In the genomic region with DNA sequence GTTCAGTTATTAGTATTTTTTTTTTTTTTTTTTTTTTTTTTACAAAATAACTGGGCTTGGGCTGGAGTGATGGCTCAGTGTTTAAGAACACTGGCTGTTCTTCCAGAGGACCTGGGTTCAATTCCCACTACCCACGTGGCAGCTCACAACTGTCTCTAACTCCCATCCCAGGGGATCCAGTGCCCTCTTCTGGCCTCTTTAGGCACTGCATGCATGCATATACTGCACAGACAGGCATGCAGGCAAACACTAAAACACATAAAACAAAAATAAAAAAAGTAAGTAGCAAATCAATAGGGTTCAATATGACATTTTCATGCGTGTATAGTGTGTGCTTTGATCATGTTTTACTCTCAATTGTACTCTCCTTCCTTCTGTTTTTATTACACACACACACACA, we compare ENCODE assay signal across 25 mouse cellular contexts. TPM values are rescaled to one million over a fixed set of nuclear protein-coding genes. Genes with fewer than 3 reads are reported as not detected.
DNase-seq lines count a peak whose midpoint lies in the region; ATAC-seq and TF ChIP-seq lines count a peak whose summit lies in the region.
"Had no signal": no experiment of that assay in that cellular context is flagged by ENCODE, and none has a peak within 500 bp of the region (broad histone marks: within the 10 kb centered on the region; RNA-seq: fewer than 3 reads in every experiment).

No protein-coding gene starts in this region.

- 94% methylated on average over 2 of the region's 2 CpGs for WGBS in kidney, adult 2 months
- 95% methylated on average over 2 of the region's 2 CpGs for WGBS in lung, postnatal 0 days

- H3K4me1 ChIP-seq in kidney, adult 2 months (ENCODE audit: control insufficient read depth, insufficient read depth, low read length), result no peaks in the 10 kb centered on the region
- no peaks in the 10 kb centered on the region for H3K4me1 ChIP-seq in lung, postnatal 0 days (ENCODE audit: insufficient read depth, low read depth, low read length)

- no peak overlapping the region for H3K4me2 ChIP-seq in lung, postnatal 0 days (replicated peaks; ENCODE audit: low read depth, low read length)
- H3K4me2 ChIP-seq: forebrain, embryonic 12.5 days; heart, embryonic 15.5 days; limb, embryonic 12.5 days had no signal

- no peak for TF ChIP-seq EP300 in lung, postnatal 0 days (IDR thresholded peaks at IDR 0.05)

- no peaks in the 10 kb centered on the region for H3K36me3 ChIP-seq in kidney, adult 2 months (ENCODE audit: control insufficient read depth, insufficient read depth, low read length)
- H3K36me3 ChIP-seq in lung, postnatal 0 days (ENCODE audit: insufficient read depth, low read length), result no peaks in the 10 kb centered on the region
- H3K36me3 ChIP-seq: embryonic facial prominence, embryonic 10.5 days; forebrain, embryonic 12.5 days; heart, embryonic 15.5 days; limb, embryonic 12.5 days; midbrain, embryonic 10.5 days had no signal

- no peak for TF ChIP-seq POLR2A in kidney, adult 2 months (IDR thresholded peaks at IDR 0.05; ENCODE audit: low read depth, low read length)

- DNase-seq in kidney, adult 2 months, result no peak
- DNase-seq in kidney, postnatal 4 days, result no peak
- DNase-seq in lung, postnatal 0 days (ENCODE audit: low spot score), result no peak
- DNase-seq in lung, postnatal 14 days, result no peak
- peak; percentile 46 for DNase-seq in ES-CJ7 (ENCODE audit: low read depth, low spot score)
- peak; percentile 49 for DNase-seq in ZHBTc4 (ENCODE audit: low read depth, low spot score)
- no peak for DNase-seq in ovary, postnatal 36 days (ENCODE audit: low spot score)
- no peak for DNase-seq in ovary, postnatal 10 days (ENCODE audit: low spot score)
- DNase-seq: adrenal gland, postnatal 25 days; cerebellum, adult 18-20 months; gastrocnemius, postnatal 10 days; heart, postnatal 4 days; kidney, adult 18-20 months; kidney, postnatal 14 days; lung, adult 18-20 months; right cerebral cortex, adult 18-20 months; thymus, adult 18-20 months had no signal

- H3K9me3 ChIP-seq in lung, postnatal 0 days (ENCODE audit: low read length), result no peaks in the 10 kb centered on the region
- H3K9me3 ChIP-seq: forebrain, embryonic 12.5 days; heart, embryonic 15.5 days had no signal

- no peak overlapping the region for H3K27ac ChIP-seq in kidney, adult 2 months (ENCODE audit: insufficient read depth, low read depth, low read length)
- no peak overlapping the region for H3K27ac ChIP-seq in lung, postnatal 0 days (ENCODE audit: low read length)
- H3K27ac ChIP-seq: embryonic facial prominence, embryonic 10.5 days; forebrain, embryonic 12.5 days; heart, embryonic 15.5 days; limb, embryonic 12.5 days; macrophage; midbrain, embryonic 10.5 days had no signal

- H3K27me3 ChIP-seq in kidney, adult 2 months (replicated peaks; ENCODE audit: control insufficient read depth, insufficient read depth, low read length), result no peaks in the 10 kb centered on the region
- H3K27me3 ChIP-seq in lung, postnatal 0 days (replicated peaks; ENCODE audit: insufficient read depth, low read length), result no peaks in the 10 kb centered on the region
- H3K27me3 ChIP-seq: forebrain, embryonic 12.5 days; heart, embryonic 15.5 days; limb, embryonic 12.5 days had no signal

- no peak for ATAC-seq in lung, postnatal 0 days
- ATAC-seq: activated CD4-positive, CD25-positive, alpha-beta regulatory T cell, adult 4 months; hindbrain, embryonic 16.5 days had no signal

- 0 out of 2 replicates have a peak, but pooled peaks have one; percentile 3 for TF ChIP-seq CTCF in kidney, adult 2 months (conservative IDR thresholded peaks at IDR 0.05; ENCODE audit: insufficient read depth, insufficient read length, low read depth, low read length)
- peak; percentile 41 for TF ChIP-seq CTCF in lung, postnatal 0 days (IDR thresholded peaks at IDR 0.05)

- no peak overlapping the region for H3K4me3 ChIP-seq in kidney, adult 2 months (ENCODE audit: insufficient read depth, low read depth, low read length)
- no peak overlapping the region for H3K4me3 ChIP-seq in lung, postnatal 0 days (ENCODE audit: low read depth, low read length)
- H3K4me3 ChIP-seq: embryonic facial prominence, embryonic 10.5 days; forebrain, embryonic 12.5 days; heart, embryonic 15.5 days; limb, embryonic 12.5 days; midbrain, embryonic 10.5 days had no signal

- H3K9ac ChIP-seq in lung, postnatal 0 days (replicated peaks; ENCODE audit: low read depth), result no peak overlapping the region
- H3K9ac ChIP-seq: forebrain, embryonic 12.5 days; heart, embryonic 15.5 days; limb, embryonic 12.5 days had no signal

RNA-seq across cellular contexts. Expression of a gene that starts 26.6 kb away (rescaled TPM):
- polyA plus RNA-seq in kidney, adult 2 months (2012; rRNA removed), result 71.2 and 71.3 TPM in 2 replicates
- polyA plus RNA-seq in lung, postnatal 0 days (2015; fragmentation: Nextera tagmentation; extraction: Ambion mirVana), result 161 and 165 TPM in 2 replicates

Comparison
In these comparisons a context has a peak if more than half of its experiments do, and no peak if none do; other contexts are left out.
1. DNase-seq: peak in ES-CJ7 (single experiment) and ZHBTc4 (single experiment); none in kidney, adult 2 months (single experiment), kidney, postnatal 4 days (0 of 2), lung, postnatal 0 days (single experiment), lung, postnatal 14 days (single experiment), ovary, postnatal 36 days (single experiment) and ovary, postnatal 10 days (single experiment).